Mouse (Mus musculus): ENCODE measurements around the gene Calml4. TPM values are rescaled to one million over a fixed set of nuclear protein-coding genes. Genes with fewer than 3 reads are reported as not detected.
A peak's percentile ranks its signal among the peaks of the same experiment; 100 is the strongest.
"Not testable (repeated sequence)": the region's sequence is repeated elsewhere in the genome, so short reads cannot be mapped to it uniquely, and the experiment has no call there.

Gene Calml4
- polyA plus RNA-seq, 1 experiment from 2014 or later = 11.2 TPM

DNA sequence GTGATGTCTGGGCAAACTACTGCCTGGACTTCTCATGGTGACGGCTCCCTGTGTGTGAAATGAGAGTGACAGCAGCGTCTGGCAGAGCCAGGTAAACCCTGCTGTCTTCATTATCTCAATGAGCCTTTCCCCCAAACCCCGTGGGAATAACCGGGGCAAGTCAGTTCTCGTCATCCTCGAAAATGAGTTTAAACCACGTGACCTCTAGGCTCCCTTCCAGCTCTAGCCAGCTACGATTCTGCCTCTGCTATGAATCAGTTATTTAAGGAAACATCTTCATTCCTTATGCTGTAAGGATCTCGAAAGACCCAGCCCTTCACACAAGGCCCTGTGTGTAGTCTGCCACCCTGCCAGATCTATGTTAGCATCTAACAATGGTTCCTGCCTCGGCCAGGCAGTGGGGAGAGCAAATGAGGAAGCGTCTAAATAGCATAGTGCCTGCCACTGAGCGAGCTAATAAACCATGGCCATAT lies 40.7 kb upstream of the Calml4 start:
- 56% methylated on average over 12 of the region's 12 CpGs for WGBS
- H3K27ac ChIP-seq (ENCODE audit: low read length) = no peak overlapping the region

DNA sequence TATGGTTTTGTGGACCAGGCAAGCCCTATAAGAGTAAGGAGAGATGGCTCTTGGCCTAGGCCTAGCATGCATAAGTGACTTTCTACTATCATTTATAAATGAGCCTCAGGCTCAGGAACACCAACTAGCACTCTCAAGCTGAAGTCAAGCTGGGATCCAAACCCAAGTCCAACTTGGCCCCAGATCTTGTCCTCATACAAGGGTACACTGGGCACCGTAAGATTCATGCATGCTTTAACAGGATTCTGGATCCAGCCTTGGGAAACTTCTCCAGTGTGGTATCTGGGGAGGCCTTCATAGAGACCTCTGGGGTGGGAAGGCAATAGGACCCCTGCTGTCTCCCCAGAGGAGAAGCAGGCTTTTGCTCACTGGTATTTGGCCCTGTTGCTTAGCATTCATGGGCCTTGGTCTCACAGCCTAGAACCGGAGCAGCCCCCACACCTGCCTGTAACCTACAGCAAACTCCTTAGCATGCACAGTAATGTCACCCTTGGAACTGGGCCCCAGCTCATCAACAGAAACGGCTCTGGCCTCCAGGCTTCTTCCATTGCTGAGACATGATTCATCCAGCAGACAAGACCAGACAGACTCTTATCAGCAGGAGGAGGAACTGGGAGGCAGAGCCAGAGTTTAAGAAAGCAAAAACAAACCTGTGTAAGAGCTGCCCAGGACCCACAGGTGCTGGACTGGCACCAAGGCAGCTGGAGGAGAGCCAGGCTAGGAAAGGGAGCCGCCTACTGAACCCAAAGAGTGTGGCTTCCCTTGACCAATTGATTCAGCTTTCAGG lies 39.9 kb upstream of the Calml4 start:
- H3K4me2 ChIP-seq (ENCODE audit: low read length) = no peak overlapping the region
- H3K27ac ChIP-seq (ENCODE audit: low read length) = no peak overlapping the region
- no peak overlapping the region for H3K4me3 ChIP-seq (ENCODE audit: low read depth, low read length)
- H3K9me3 ChIP-seq (replicated peaks; ENCODE audit: control insufficient read depth, low read length, poor library complexity, severe bottlenecking) = no peaks in the 10 kb centered on the region
- no peaks in the 10 kb centered on the region for H3K27me3 ChIP-seq (ENCODE audit: control insufficient read depth, insufficient read depth, low read depth, low read length)
- 77% methylated on average over 4 of the region's 4 CpGs for WGBS
- no peaks in the 10 kb centered on the region for H3K4me1 ChIP-seq (ENCODE audit: control insufficient read depth, insufficient read depth, low read length)
- H3K36me3 ChIP-seq (ENCODE audit: control insufficient read depth, insufficient read depth, low read length) = no peaks in the 10 kb centered on the region
- H3K9ac ChIP-seq (ENCODE audit: low read depth, low read length) = no peak overlapping the region
- ATAC-seq = no peak

More for the DNA sequence above, 40.7 kb upstream of the Calml4 start:
- no peak overlapping the region for H3K9ac ChIP-seq (ENCODE audit: low read depth, low read length)
- H3K4me3 ChIP-seq (ENCODE audit: low read depth, low read length) = no peak overlapping the region
- H3K36me3 ChIP-seq (ENCODE audit: control insufficient read depth, insufficient read depth, low read length) = no peaks in the 10 kb centered on the region
- H3K4me1 ChIP-seq (ENCODE audit: control insufficient read depth, insufficient read depth, low read length) = peaks cover 5% of the 10 kb centered on the region
- no peak for ATAC-seq
- no peaks in the 10 kb centered on the region for H3K27me3 ChIP-seq (ENCODE audit: control insufficient read depth, insufficient read depth, low read depth, low read length)
- no peaks in the 10 kb centered on the region for H3K9me3 ChIP-seq (replicated peaks; ENCODE audit: control insufficient read depth, low read length, poor library complexity, severe bottlenecking)
- H3K4me2 ChIP-seq (ENCODE audit: low read length) = no peak overlapping the region

DNA sequence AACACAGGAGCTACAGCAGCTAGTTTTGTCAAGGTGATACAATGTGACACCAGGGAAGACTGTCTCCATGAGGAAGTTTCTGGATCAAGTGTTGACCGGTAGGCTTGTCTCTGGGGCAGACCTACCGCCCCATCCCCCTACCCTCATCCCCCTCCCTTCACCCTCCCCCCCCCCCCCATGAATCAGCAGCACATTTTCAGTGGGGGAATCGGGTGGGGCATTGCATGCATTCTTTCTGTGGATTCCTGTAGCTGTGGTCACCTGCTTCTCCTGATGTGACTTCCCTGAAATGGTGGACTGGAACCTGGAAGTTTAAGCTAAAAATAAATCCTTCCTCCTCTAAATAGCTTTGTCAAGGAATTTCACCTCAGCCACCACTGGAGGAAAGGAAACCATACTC lies 38.4 kb upstream of the Calml4 start:
- Histone ChIP-seq H3K9ac (ENCODE audit: low read depth, low read length) (no peak overlapping the region), H3K27me3 (ENCODE audit: control insufficient read depth, insufficient read depth, low read depth, low read length) (no peaks in the 10 kb centered on the region), H3K36me3 (ENCODE audit: control insufficient read depth, insufficient read depth, low read length) (no peaks in the 10 kb centered on the region), H3K4me2 (ENCODE audit: low read length) (no peak overlapping the region), H3K4me1 (ENCODE audit: control insufficient read depth, insufficient read depth, low read length) (no peaks in the 10 kb centered on the region), H3K27ac (ENCODE audit: low read length) (no peak overlapping the region), H3K4me3 (ENCODE audit: low read depth, low read length) (no peak overlapping the region), H3K9me3 (replicated peaks; ENCODE audit: control insufficient read depth, low read length, poor library complexity, severe bottlenecking) (no peaks in the 10 kb centered on the region)
- no peak for ATAC-seq
- 83% methylated on average over 3 of the region's 3 CpGs for WGBS

DNA sequence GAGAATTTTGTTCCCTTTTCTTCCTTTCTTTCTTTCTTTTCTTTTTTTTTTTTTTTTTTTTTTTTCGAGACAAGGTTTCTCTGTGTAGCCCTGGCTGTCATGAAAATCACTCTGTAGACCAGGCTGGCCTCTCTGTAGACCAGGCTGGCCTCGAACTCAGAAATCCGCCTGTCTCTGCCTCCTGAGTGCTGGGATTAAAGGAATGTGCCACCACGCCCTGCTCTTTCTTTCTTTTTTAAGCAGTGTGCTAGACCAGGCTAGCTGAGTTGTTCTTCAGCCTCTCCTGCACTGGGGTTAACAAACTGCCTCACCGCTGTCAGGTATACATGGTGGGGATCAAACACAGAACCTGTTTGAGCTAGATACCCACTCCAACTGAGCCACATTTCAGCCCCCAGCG lies 38.0 kb upstream of the Calml4 start:
- not testable (repeated sequence) for H3K36me3 ChIP-seq (ENCODE audit: control insufficient read depth, insufficient read depth, low read length); H3K27me3 ChIP-seq (ENCODE audit: control insufficient read depth, insufficient read depth, low read depth, low read length); H3K4me1 ChIP-seq (ENCODE audit: control insufficient read depth, insufficient read depth, low read length); ATAC-seq; H3K4me2 ChIP-seq (ENCODE audit: low read length); H3K9ac ChIP-seq (ENCODE audit: low read depth, low read length); H3K9me3 ChIP-seq (replicated peaks; ENCODE audit: control insufficient read depth, low read length, poor library complexity, severe bottlenecking); H3K27ac ChIP-seq (ENCODE audit: low read length); H3K4me3 ChIP-seq (ENCODE audit: low read depth, low read length)
- WGBS = 85% methylated on average over 6 of the region's 6 CpGs

DNA sequence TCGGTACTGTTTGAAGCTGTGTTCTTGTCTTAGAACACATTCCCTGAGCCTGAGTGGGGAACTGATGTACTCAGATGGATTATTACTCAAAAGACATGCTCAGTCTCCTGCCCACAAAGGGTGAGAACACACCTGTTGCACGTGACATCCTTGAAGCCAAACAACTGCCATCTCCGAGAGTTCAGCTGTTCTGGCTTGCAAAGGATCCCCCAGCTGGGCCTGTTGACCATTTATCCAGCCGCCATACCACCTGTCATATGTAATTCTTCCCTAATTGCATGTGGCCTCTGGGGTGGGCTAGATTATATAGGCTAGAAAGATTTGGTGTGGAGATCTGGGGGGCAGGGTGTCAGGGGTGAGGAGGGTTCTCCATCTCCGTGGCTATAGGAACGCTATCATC lies 37.1 kb upstream of the Calml4 start:
- no peak overlapping the region for H3K4me3 ChIP-seq (ENCODE audit: low read depth, low read length)
- no peak overlapping the region for H3K9ac ChIP-seq (ENCODE audit: low read depth, low read length)
- no peaks in the 10 kb centered on the region for H3K9me3 ChIP-seq (replicated peaks; ENCODE audit: control insufficient read depth, low read length, poor library complexity, severe bottlenecking)
- no peaks in the 10 kb centered on the region for H3K36me3 ChIP-seq (ENCODE audit: control insufficient read depth, insufficient read depth, low read length)
- peaks cover 9% of the 10 kb centered on the region for H3K4me1 ChIP-seq (ENCODE audit: control insufficient read depth, insufficient read depth, low read length)
- WGBS = 80% methylated on average over 6 of the region's 6 CpGs
- H3K27ac ChIP-seq (ENCODE audit: low read length) = no peak overlapping the region
- no peak overlapping the region for H3K4me2 ChIP-seq (ENCODE audit: low read length)
- ATAC-seq = no peak
- no peaks in the 10 kb centered on the region for H3K27me3 ChIP-seq (ENCODE audit: control insufficient read depth, insufficient read depth, low read depth, low read length)

DNA sequence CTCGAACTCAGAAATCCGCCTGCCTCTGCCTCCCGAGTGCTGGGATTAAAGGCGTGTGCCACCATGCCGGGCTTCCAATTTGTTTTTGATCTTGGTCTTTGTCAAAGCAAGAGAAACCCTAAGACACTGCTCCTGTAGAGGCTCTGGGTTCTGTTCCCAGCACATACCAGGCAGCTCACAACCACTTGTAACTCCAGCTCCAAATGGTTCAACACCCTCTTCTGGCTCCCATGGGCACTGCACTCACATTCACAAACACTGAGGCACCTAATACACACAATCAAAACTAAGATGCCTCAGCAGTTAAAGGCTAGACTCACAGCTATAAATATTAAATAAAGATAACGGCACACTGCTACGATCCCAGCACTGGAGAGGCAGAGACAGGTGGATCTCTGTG lies 36.1 kb upstream of the Calml4 start:
- Histone ChIP-seq H3K36me3 (ENCODE audit: control insufficient read depth, insufficient read depth, low read length) (no peaks in the 10 kb centered on the region), H3K27me3 (ENCODE audit: control insufficient read depth, insufficient read depth, low read depth, low read length) (no peaks in the 10 kb centered on the region), H3K4me2 (ENCODE audit: low read length) (no peak overlapping the region), H3K9me3 (replicated peaks; ENCODE audit: control insufficient read depth, low read length, poor library complexity, severe bottlenecking) (no peaks in the 10 kb centered on the region), H3K9ac (ENCODE audit: low read depth, low read length) (no peak overlapping the region), H3K4me3 (ENCODE audit: low read depth, low read length) (no peak overlapping the region), H3K27ac (ENCODE audit: low read length) (no peak overlapping the region), H3K4me1 (ENCODE audit: control insufficient read depth, insufficient read depth, low read length) (peaks cover 17% of the 10 kb centered on the region)
- WGBS = 95% methylated on average over 7 of the region's 7 CpGs
- ATAC-seq = no peak

DNA sequence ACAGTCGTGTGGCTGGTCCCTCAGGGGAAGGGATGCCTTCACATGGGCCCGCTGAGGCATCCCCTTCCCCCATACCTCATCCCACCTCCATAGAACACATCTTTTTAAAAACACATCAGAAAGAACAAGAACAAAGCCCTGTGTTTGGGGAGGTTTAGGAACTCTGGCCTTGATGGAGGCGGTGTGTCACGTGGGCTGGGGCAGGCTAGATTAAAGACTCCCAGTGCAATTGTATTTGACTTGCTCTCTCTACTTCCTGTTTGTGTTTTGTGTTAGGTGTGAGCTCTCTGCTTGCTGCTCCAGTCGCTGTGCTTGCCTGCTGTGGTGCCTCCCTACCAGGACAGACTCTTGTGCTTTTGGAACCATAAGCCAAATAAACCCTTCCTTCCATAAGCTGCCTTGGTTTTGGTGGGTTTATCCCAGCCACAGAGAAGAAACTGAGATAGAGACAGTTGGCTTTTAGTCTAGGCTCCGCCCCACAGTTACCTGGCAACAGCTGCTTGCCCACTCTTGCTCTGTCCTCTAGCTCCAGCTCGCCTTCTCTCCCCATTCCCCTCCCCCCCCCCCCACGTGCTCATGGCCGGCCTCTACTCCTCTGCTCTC lies 32.0 kb upstream of the Calml4 start:
- Histone ChIP-seq H3K27ac (ENCODE audit: low read length) (peak overlapping the region; percentile 61), H3K4me1 (ENCODE audit: control insufficient read depth, insufficient read depth, low read length) (peaks cover 27% of the 10 kb centered on the region), H3K36me3 (ENCODE audit: control insufficient read depth, insufficient read depth, low read length) (no peaks in the 10 kb centered on the region), H3K4me2 (ENCODE audit: low read length) (peak overlapping the region; percentile 2; the same call in 1 of the 2 replicates), H3K9me3 (replicated peaks; ENCODE audit: control insufficient read depth, low read length, poor library complexity, severe bottlenecking) (no peaks in the 10 kb centered on the region), H3K4me3 (ENCODE audit: low read depth, low read length) (no peak overlapping the region), H3K9ac (ENCODE audit: low read depth, low read length) (no peak overlapping the region), H3K27me3 (ENCODE audit: control insufficient read depth, insufficient read depth, low read depth, low read length) (no peaks in the 10 kb centered on the region)
- peak; percentile 40 for ATAC-seq
- WGBS = 3% methylated on average over 9 of the region's 9 CpGs

DNA sequence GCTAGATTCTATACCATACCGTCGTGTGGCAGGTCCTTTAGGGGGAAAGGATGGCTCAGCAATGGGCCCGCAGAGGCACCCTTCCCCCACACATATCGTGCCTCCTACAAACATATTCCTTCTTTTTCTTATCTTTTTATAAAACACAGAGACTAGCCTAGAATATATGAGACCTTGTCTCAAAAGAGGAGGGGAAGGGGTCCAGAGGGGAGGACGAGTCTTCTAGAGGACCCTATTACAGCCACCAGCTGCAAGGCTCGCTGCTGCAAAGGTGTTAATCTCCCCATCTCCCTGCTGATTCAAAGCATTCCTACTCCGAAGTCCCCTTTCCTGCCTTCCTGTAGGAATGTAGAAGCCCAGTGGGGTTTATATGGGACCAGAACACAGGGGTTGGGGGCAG lies 31.4 kb upstream of the Calml4 start:
- Histone ChIP-seq H3K27ac (ENCODE audit: low read length) (peak overlapping the region; percentile 61), H3K9ac (ENCODE audit: low read depth, low read length) (no peak overlapping the region)

DNA sequence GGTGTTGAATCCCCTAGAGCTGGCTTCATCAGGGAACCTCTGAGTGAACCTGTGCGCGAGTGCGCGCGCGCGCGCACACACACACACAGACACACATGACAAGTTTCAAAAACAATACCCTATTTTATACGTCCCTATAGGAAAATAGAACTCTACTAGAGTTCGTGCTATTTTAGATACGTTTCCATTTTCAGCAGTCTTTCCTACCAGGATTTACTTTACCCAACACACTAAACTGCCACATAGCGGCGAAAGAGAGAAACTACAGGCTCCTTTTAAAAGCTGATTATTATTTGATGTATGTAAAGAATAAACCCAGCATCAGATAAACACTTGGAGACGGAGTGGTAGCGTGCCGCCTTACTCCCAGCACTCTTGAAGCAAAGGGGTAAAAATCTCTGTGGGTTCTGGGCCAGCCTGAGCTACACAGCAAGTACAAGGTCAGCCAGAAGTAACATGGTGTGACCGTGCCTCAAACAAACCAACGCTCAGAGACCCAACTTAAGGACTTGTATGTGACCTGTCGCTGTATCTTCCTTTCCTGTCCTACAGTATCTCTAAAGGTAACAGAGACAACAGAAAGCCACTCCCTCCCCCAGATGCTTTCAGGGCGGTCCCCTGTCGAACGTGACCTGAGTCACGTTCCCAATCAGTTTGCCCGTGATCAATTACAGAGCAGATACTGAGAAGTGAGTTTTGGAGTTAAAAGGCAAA lies 29.8 kb upstream of the Calml4 start:
- no peaks in the 10 kb centered on the region for H3K27me3 ChIP-seq (ENCODE audit: control insufficient read depth, insufficient read depth, low read depth, low read length)

More for the DNA sequence above, 31.4 kb upstream of the Calml4 start:
- no peak for ATAC-seq
- H3K4me3 ChIP-seq (ENCODE audit: low read depth, low read length) = no peak overlapping the region
- peak overlapping the region; percentile 2; the same call in 1 of the 2 replicates for H3K4me2 ChIP-seq (ENCODE audit: low read length)
- H3K4me1 ChIP-seq (ENCODE audit: control insufficient read depth, insufficient read depth, low read length) = peaks cover 27% of the 10 kb centered on the region
- H3K9me3 ChIP-seq (replicated peaks; ENCODE audit: control insufficient read depth, low read length, poor library complexity, severe bottlenecking) = no peaks in the 10 kb centered on the region
- no peaks in the 10 kb centered on the region for H3K36me3 ChIP-seq (ENCODE audit: control insufficient read depth, insufficient read depth, low read length)
- H3K27me3 ChIP-seq (ENCODE audit: control insufficient read depth, insufficient read depth, low read depth, low read length) = no peaks in the 10 kb centered on the region
- 7% methylated on average over 7 of the region's 7 CpGs for WGBS

More for the DNA sequence above, 29.8 kb upstream of the Calml4 start:
- no peaks in the 10 kb centered on the region for H3K36me3 ChIP-seq (ENCODE audit: control insufficient read depth, insufficient read depth, low read length)
- H3K27ac ChIP-seq (ENCODE audit: low read length) = peak overlapping the region; percentile 67
- no peaks in the 10 kb centered on the region for H3K9me3 ChIP-seq (replicated peaks; ENCODE audit: control insufficient read depth, low read length, poor library complexity, severe bottlenecking)
- 0 out of 2 replicates have a peak, but pooled peaks have one; percentile 15 for ATAC-seq
- peaks cover 27% of the 10 kb centered on the region for H3K4me1 ChIP-seq (ENCODE audit: control insufficient read depth, insufficient read depth, low read length)
- H3K9ac ChIP-seq (ENCODE audit: low read depth, low read length) = no peak overlapping the region
- 4% methylated on average over 24 of the region's 24 CpGs for WGBS
- peak overlapping the region; percentile 45 for H3K4me2 ChIP-seq (ENCODE audit: low read length)
- H3K4me3 ChIP-seq (ENCODE audit: low read depth, low read length) = peak overlapping the region; percentile 39
